ENCODE assay signal across 7 mouse cellular contexts in genomic region chr9:56796656-56797131, GRCm38 (mm10). TPM values are rescaled to one million over a fixed set of nuclear protein-coding genes. Genes with fewer than 3 reads are reported as not detected.
DNase-seq lines count a peak whose midpoint lies in the region; ATAC-seq and TF ChIP-seq lines count a peak whose summit lies in the region.

No protein-coding gene starts in this region.

- H3K36me3 ChIP-seq in lung, embryonic 14.5 days (ENCODE audit: insufficient read depth) = no peaks in the 10 kb centered on the region
- no peaks in the 10 kb centered on the region for H3K36me3 ChIP-seq in forebrain, postnatal 0 days (ENCODE audit: insufficient read depth)
- H3K36me3 ChIP-seq in liver, embryonic 15.5 days (replicated peaks) = no peaks in the 10 kb centered on the region
- no peaks in the 10 kb centered on the region for H3K36me3 ChIP-seq in stomach, postnatal 0 days (ENCODE audit: control insufficient read depth, insufficient read depth, low read length)

- DNase-seq in lung, embryonic 14.5 days = peak; percentile 27
- no peak for DNase-seq in lung, adult 2 months
- DNase-seq in cerebellum, postnatal 14 days = peak; percentile 76 to 77
- peak; percentile 70 for DNase-seq in forebrain, postnatal 0 days
- DNase-seq in stomach, postnatal 0 days (ENCODE audit: low spot score) = peak; percentile 16
- no peak for DNase-seq in ovary, postnatal 14 days (ENCODE audit: low spot score)

- H3K9me3 ChIP-seq in lung, embryonic 14.5 days (ENCODE audit: low read depth, low read length) = no peaks in the 10 kb centered on the region
- no peaks in the 10 kb centered on the region for H3K9me3 ChIP-seq in forebrain, postnatal 0 days (ENCODE audit: low read length)
- no peaks in the 10 kb centered on the region for H3K9me3 ChIP-seq in liver, embryonic 15.5 days (replicated peaks)
- no peaks in the 10 kb centered on the region for H3K9me3 ChIP-seq in stomach, postnatal 0 days (ENCODE audit: control insufficient read depth, low read length)

- under 1% methylated on average over 41 of the region's 41 CpGs for WGBS in lung, embryonic 14.5 days
- 1% methylated on average over 41 of the region's 41 CpGs for WGBS in lung, adult 2 months
- 1% methylated on average over 41 of the region's 41 CpGs for WGBS in forebrain, postnatal 0 days
- WGBS in liver, embryonic 15.5 days (ENCODE audit: insufficient replicate concordance) = 2% methylated on average over 41 of the region's 41 CpGs
- under 1% methylated on average over 40 of the region's 41 CpGs for WGBS in stomach, postnatal 0 days

- TF ChIP-seq CTCF in lung, embryonic 14.5 days (IDR thresholded peaks at IDR 0.05; ENCODE audit: low read depth) = no peak
- TF ChIP-seq CTCF in lung, adult 2 months (IDR thresholded peaks at IDR 0.05; ENCODE audit: insufficient read depth, low read length) = no peak
- no peak for TF ChIP-seq CTCF in forebrain, postnatal 0 days (IDR thresholded peaks at IDR 0.05; ENCODE audit: low read depth)
- TF ChIP-seq CTCF in stomach, postnatal 0 days (IDR thresholded peaks at IDR 0.05; ENCODE audit: low read depth) = no peak

- TF ChIP-seq POLR2A in lung, adult 2 months (IDR thresholded peaks at IDR 0.05; ENCODE audit: borderline replicate concordance, extremely low read depth, low read depth, low read length) = no peak

- H3K27me3 ChIP-seq in lung, embryonic 14.5 days (ENCODE audit: insufficient read depth, low read length) = peaks cover 57% of the 10 kb centered on the region
- H3K27me3 ChIP-seq in forebrain, postnatal 0 days (ENCODE audit: insufficient read depth, low read length) = peaks cover 27% of the 10 kb centered on the region
- peaks cover 67% of the 10 kb centered on the region for H3K27me3 ChIP-seq in liver, embryonic 15.5 days
- peaks cover 23% of the 10 kb centered on the region for H3K27me3 ChIP-seq in stomach, postnatal 0 days (ENCODE audit: control insufficient read depth, insufficient read depth, low read length)

- H3K27ac ChIP-seq in lung, embryonic 14.5 days (ENCODE audit: low read depth) = no peak overlapping the region
- peak overlapping the region; percentile 88 for H3K27ac ChIP-seq in forebrain, postnatal 0 days (ENCODE audit: low read depth, low read length)
- no peak overlapping the region for H3K27ac ChIP-seq in liver, embryonic 15.5 days (replicated peaks)
- H3K27ac ChIP-seq in stomach, postnatal 0 days (replicated peaks) = no peak overlapping the region

- H3K4me1 ChIP-seq in lung, embryonic 14.5 days (ENCODE audit: insufficient read depth) = no peaks in the 10 kb centered on the region
- H3K4me1 ChIP-seq in lung, adult 2 months (ENCODE audit: control insufficient read depth, insufficient read depth, low read length) = no peaks in the 10 kb centered on the region
- peaks cover 6% of the 10 kb centered on the region; the same call in 1 of the 2 replicates for H3K4me1 ChIP-seq in forebrain, postnatal 0 days (ENCODE audit: insufficient read depth)
- H3K4me1 ChIP-seq in liver, embryonic 15.5 days (replicated peaks) = no peaks in the 10 kb centered on the region
- H3K4me1 ChIP-seq in stomach, postnatal 0 days (replicated peaks; ENCODE audit: control insufficient read depth, insufficient read depth) = no peaks in the 10 kb centered on the region

- H3K9ac ChIP-seq in lung, embryonic 14.5 days = no peak overlapping the region; the same call in 1 of the 2 replicates
- H3K9ac ChIP-seq in forebrain, postnatal 0 days = peak overlapping the region; percentile 70
- H3K9ac ChIP-seq in liver, embryonic 15.5 days = no peak overlapping the region
- H3K9ac ChIP-seq in stomach, postnatal 0 days (ENCODE audit: low read length) = no peak overlapping the region

- H3K4me3 ChIP-seq in lung, embryonic 14.5 days (ENCODE audit: low read depth, low read length) = peak overlapping the region; percentile 45
- H3K4me3 ChIP-seq in lung, adult 2 months (replicated peaks; ENCODE audit: extremely low read depth, low read depth, low read length) = no peak overlapping the region
- H3K4me3 ChIP-seq in forebrain, postnatal 0 days (ENCODE audit: low read depth, low read length) = peak overlapping the region; percentile 60
- 0 out of 2 replicates have a peak overlapping the region, but pooled peaks have one; percentile 4 for H3K4me3 ChIP-seq in liver, embryonic 15.5 days (replicated peaks)
- peak overlapping the region; percentile 43 for H3K4me3 ChIP-seq in stomach, postnatal 0 days (ENCODE audit: low read depth, low read length)

- ATAC-seq in lung, embryonic 14.5 days (ENCODE audit: insufficient read depth) = peak; percentile 22; the same call in 1 of the 2 replicates
- ATAC-seq in forebrain, postnatal 0 days = peak; percentile 50
- ATAC-seq in liver, embryonic 15.5 days (ENCODE audit: insufficient read depth) = no peak
- no peak for ATAC-seq in stomach, postnatal 0 days (ENCODE audit: low FRiP score, low TSS enrichment)

- H3K4me2 ChIP-seq in lung, embryonic 14.5 days = peak overlapping the region; percentile 88
- H3K4me2 ChIP-seq in forebrain, postnatal 0 days (ENCODE audit: low read depth) = peak overlapping the region; percentile 85
- H3K4me2 ChIP-seq in liver, embryonic 15.5 days = peak overlapping the region; percentile 36
- H3K4me2 ChIP-seq in stomach, postnatal 0 days (replicated peaks; ENCODE audit: low read depth) = peak overlapping the region; percentile 71

- no peak for TF ChIP-seq EP300 in stomach, postnatal 0 days (optimal IDR thresholded peaks at IDR 0.05)

RNA-seq across cellular contexts. Expression of gene Lingo1, which starts 0.4 kb away (rescaled TPM):
- 4.7 and 4.8 TPM in 2 replicates for polyA plus RNA-seq in lung, embryonic 14.5 days (2014; fragmentation: Nextera tagmentation; extraction: Ambion mirVana)
- 4.4 and 6.8 TPM in 2 replicates for polyA plus RNA-seq in lung, adult 2 months (2012; rRNA removed)
- 90.3 and 103 TPM in 2 replicates for total RNA-seq in forebrain, postnatal 0 days (2014; rRNA removed)
- 98.6 and 114 TPM in 2 replicates for polyA plus RNA-seq in forebrain, postnatal 0 days (2015; fragmentation: Nextera tagmentation; extraction: Ambion mirVana)
- polyA plus RNA-seq in liver, embryonic 15.5 days (2015; fragmentation: Nextera tagmentation; extraction: Ambion mirVana) = 0.24 and 0.26 TPM in 2 replicates
- 0.99 and 1.2 TPM in 2 replicates for polyA plus RNA-seq in stomach, postnatal 0 days (2015; fragmentation: Nextera tagmentation; extraction: Ambion mirVana)

Comparison
In these comparisons a context has a peak if more than half of its experiments do, and no peak if none do; other contexts are left out.
1. DNase-seq: peak in lung, embryonic 14.5 days (single experiment), cerebellum, postnatal 14 days (2 of 2), forebrain, postnatal 0 days (single experiment) and stomach, postnatal 0 days (single experiment); none in lung, adult 2 months (single experiment) and ovary, postnatal 14 days (single experiment).
2. ATAC-seq: peak in lung, embryonic 14.5 days (single experiment) and forebrain, postnatal 0 days (single experiment); none in liver, embryonic 15.5 days (single experiment) and stomach, postnatal 0 days (single experiment).
3. H3K4me2 ChIP-seq: peak in every context shown above with its lines; median percentile 88 in lung, embryonic 14.5 days; 85 in forebrain, postnatal 0 days; 71 in stomach, postnatal 0 days; 36 in liver, embryonic 15.5 days.
4. RNA of gene Lingo1, which starts 0.4 kb away (polyA plus RNA-seq): 98.6 to 114 TPM in forebrain, postnatal 0 days; 4.7 to 4.8 TPM in lung, embryonic 14.5 days, 4.4 to 6.8 TPM in lung, adult 2 months, 0.99 to 1.2 TPM in stomach, postnatal 0 days and 0.24 to 0.26 TPM in liver, embryonic 15.5 days; every median in the first group is over 10 times any median in the second.